Mouse (Mus musculus): ENCODE data around the gene Timeless.

Gene Timeless

GRCm38 (mm10) chr10:128298702-128299171 lies 66.9 kb downstream of the Timeless start, which contains the start of gene Il23a:
TSS of gene Il23a (minus strand) at chr10:128298752.
- no peak for DNase-seq

DNA sequence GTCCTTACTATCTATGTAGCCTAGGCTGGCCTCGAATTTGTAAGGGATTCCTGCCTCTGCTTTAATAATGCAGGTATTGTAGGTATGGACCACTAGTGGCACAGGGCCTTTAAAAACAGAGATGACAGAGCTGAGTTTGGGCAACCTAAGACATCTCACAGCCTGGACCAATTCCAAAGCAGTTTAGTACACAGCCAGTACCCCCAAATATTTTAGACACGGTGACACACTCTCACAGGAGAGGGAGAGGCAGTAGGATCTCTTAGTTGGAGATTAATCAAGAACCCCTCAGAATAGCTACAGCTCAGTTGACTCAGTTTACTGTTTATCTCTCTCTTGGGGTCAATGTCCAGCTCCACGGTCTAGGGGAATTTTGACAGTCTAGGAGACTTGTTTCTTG lies 70.5 kb downstream of the Timeless start:
- DNase-seq = no peak
